Mouse (Mus musculus): Measurements from ENCODE around the gene 4931406C07Rik. TPM values are rescaled to one million over a fixed set of nuclear protein-coding genes. Genes with fewer than 3 reads are reported as not detected.

4931406C07Rik gene
- polyA plus RNA-seq, 1 experiment from 2014 or later = 8.4 TPM

- Histone ChIP-seq H3K9me3 (no peaks in the 10 kb centered on the region), H3K27ac (no peak overlapping the region), H3K4me3 (replicated peaks) (no peak overlapping the region), H3K4me1 (replicated peaks) (no peaks in the 10 kb centered on the region), H3K36me3 (peaks cover 11% of the 10 kb centered on the region), H3K9ac (replicated peaks) (no peak overlapping the region), H3K27me3 (no peaks in the 10 kb centered on the region), H3K4me2 (no peak overlapping the region)
- 76% methylated on average over 3 of the region's 3 CpGs for WGBS
- no peak for ATAC-seq (ENCODE audit: insufficient number of reproducible peaks, insufficient read depth, low FRiP score, low TSS enrichment, low read depth)
Observed at GRCm38 (mm10) chr9:15256214-15256613, 50.0 kb downstream of the 4931406C07Rik start.

DNA sequence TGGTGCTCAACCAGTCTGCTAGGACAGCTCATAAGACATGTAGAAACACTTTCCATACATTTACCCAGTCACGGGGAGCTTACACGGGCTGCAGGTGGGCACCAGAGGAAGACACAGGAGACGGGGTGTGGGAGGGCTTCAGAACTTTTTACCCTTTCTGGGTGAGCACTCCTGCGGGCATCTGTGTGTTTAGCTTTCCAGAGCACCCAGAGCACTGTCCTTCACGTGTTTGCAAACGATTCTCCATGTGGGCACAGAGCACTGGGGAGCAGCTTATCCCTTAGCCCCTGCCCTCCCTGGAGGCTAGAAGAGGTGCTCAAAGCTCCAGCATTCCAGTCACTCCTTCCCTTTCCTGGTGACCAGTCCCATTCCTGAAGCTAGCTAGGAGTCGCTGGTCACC, 51.7 kb downstream of the 4931406C07Rik start:
- no peaks in the 10 kb centered on the region for H3K9me3 ChIP-seq
- ATAC-seq (ENCODE audit: insufficient number of reproducible peaks, insufficient read depth, low FRiP score, low TSS enrichment, low read depth) = no peak
- WGBS = 81% methylated on average over 7 of the region's 7 CpGs
- no peak overlapping the region for H3K27ac ChIP-seq
- no peaks in the 10 kb centered on the region for H3K36me3 ChIP-seq
- H3K4me2 ChIP-seq = no peak overlapping the region
- no peak overlapping the region for H3K9ac ChIP-seq (replicated peaks)
- no peaks in the 10 kb centered on the region for H3K4me1 ChIP-seq (replicated peaks)
- H3K4me3 ChIP-seq (replicated peaks) = no peak overlapping the region
- H3K27me3 ChIP-seq = no peaks in the 10 kb centered on the region

DNA sequence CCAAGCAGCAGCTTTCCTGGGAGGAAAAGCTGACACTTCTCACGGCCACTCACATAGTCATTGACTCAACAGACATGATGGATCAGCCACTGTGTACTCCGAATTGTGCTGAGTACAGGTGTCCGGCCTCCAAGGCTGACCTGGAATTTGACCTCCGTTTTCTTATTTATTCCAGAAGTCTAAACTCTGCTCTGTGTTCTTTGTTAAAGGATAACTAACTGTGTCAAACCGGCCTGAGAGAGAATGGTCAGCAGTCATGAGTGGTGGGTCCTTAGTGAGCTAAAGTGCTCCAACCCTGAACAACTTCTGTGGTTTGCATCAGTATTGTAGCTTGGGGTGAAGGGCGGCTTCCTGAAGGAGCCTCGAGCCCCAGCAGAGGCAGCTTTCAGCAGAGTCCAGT, 54.1 kb downstream of the 4931406C07Rik start:
- no peak overlapping the region for H3K9ac ChIP-seq (replicated peaks)
- H3K4me2 ChIP-seq = no peak overlapping the region
- no peaks in the 10 kb centered on the region for H3K4me1 ChIP-seq (replicated peaks)
- no peak overlapping the region for H3K27ac ChIP-seq
- no peaks in the 10 kb centered on the region for H3K27me3 ChIP-seq
- H3K36me3 ChIP-seq = no peaks in the 10 kb centered on the region
- WGBS = 80% methylated on average over 7 of the region's 7 CpGs
- ATAC-seq (ENCODE audit: insufficient number of reproducible peaks, insufficient read depth, low FRiP score, low TSS enrichment, low read depth) = no peak
- no peak overlapping the region for H3K4me3 ChIP-seq (replicated peaks)
- H3K9me3 ChIP-seq = 0 out of 2 replicates have a peak, but pooled peaks cover 7% of the 10 kb centered on the region

GRCm38 (mm10) chr9:15250376-15250775, 55.9 kb downstream of the 4931406C07Rik start:
- H3K4me3 ChIP-seq (replicated peaks) = no peak overlapping the region
- ATAC-seq (ENCODE audit: insufficient number of reproducible peaks, insufficient read depth, low FRiP score, low TSS enrichment, low read depth) = no peak
- H3K4me2 ChIP-seq = no peak overlapping the region
- no peak overlapping the region for H3K27ac ChIP-seq
- 0 out of 2 replicates have a peak, but pooled peaks cover 7% of the 10 kb centered on the region for H3K9me3 ChIP-seq
- WGBS = 79% methylated on average over 7 of the region's 7 CpGs
- H3K36me3 ChIP-seq = no peaks in the 10 kb centered on the region
- 0 out of 2 replicates have a peak, but pooled peaks cover 2% of the 10 kb centered on the region for H3K4me1 ChIP-seq (replicated peaks)
- no peaks in the 10 kb centered on the region for H3K27me3 ChIP-seq
- no peak overlapping the region for H3K9ac ChIP-seq (replicated peaks)

DNA sequence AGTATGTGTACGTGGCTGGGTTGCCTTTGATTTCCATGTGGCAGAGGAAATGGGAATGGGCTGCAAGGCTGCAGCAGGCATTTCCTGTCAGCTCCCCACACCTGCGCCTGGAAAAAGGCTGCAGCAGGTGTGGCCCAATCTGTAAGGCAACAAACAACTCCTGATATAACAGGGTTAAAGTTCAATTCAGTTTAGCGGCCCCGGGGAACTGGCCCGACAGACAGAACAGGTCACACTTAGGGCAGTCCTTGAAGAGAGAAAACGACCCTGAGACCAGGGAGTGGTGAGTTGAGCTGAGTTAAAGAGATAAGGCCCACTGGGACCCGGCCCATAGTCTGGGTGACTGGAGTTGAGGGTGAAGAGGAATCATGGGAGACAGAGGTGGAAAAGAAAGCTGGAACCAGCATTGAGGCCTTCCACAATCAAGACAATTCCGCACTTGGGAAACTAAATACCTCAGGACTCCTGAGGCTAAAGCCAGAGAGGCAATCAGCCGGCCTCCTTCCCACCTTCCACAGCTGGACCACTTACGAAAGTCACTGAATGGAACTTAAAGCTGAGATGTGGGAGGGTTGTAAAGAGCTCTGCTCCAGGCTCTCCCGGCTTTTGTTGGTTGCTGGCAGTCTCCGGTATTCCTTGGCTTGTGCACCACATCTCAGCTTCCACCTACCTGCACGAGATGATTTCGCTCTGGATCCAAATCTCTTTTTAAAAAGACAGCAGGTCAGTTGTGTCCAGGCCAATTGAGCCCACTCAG, 60.8 kb downstream of the 4931406C07Rik start:
- H3K9me3 ChIP-seq = 0 out of 2 replicates have a peak, but pooled peaks cover 7% of the 10 kb centered on the region
- H3K9ac ChIP-seq (replicated peaks) = no peak overlapping the region
- no peak overlapping the region for H3K27ac ChIP-seq
- no peak overlapping the region for H3K4me3 ChIP-seq (replicated peaks)
- 54% methylated on average over 14 of the region's 14 CpGs for WGBS
- H3K4me2 ChIP-seq = no peak overlapping the region
- H3K27me3 ChIP-seq = peaks cover 3% of the 10 kb centered on the region
- no peak for ATAC-seq (ENCODE audit: insufficient number of reproducible peaks, insufficient read depth, low FRiP score, low TSS enrichment, low read depth)
- H3K4me1 ChIP-seq (replicated peaks) = peaks cover 8% of the 10 kb centered on the region; the same call in 1 of the 2 replicates
- H3K36me3 ChIP-seq = no peaks in the 10 kb centered on the region

GRCm38 (mm10) chr9:15242130-15242529, 64.1 kb downstream of the 4931406C07Rik start:
- H3K9me3 ChIP-seq = no peaks in the 10 kb centered on the region
- no peak overlapping the region for H3K27ac ChIP-seq
- no peaks in the 10 kb centered on the region for H3K36me3 ChIP-seq
- H3K4me1 ChIP-seq (replicated peaks) = peaks cover 18% of the 10 kb centered on the region
- peaks cover 31% of the 10 kb centered on the region for H3K27me3 ChIP-seq
- no peak for ATAC-seq (ENCODE audit: insufficient number of reproducible peaks, insufficient read depth, low FRiP score, low TSS enrichment, low read depth)
- H3K9ac ChIP-seq (replicated peaks) = no peak overlapping the region
- no peak overlapping the region for H3K4me3 ChIP-seq (replicated peaks)
- 91% methylated on average over 1 of the region's 1 CpGs for WGBS
- H3K4me2 ChIP-seq = no peak overlapping the region

DNA sequence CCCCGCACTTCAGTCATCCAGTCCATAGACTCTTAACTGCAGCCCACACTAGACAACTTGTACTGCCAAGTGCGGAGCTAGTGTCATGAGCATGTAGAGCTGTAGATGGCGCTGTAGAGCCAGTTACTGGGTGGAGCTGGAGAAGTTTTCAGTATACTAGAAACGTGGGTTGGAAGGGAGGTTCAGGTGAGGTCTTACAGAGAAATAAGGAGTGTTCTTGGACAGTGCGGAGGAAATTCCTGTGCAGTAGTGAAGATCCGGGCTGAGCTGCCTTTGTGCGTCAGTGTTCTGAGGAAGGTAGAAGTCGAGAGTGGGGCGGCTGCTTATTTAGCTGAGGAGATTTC, 64.7 kb downstream of the 4931406C07Rik start:
- H3K4me1 ChIP-seq (replicated peaks) = peaks cover 18% of the 10 kb centered on the region
- H3K36me3 ChIP-seq = no peaks in the 10 kb centered on the region
- H3K9me3 ChIP-seq = no peaks in the 10 kb centered on the region
- H3K27ac ChIP-seq = no peak overlapping the region
- peaks cover 31% of the 10 kb centered on the region for H3K27me3 ChIP-seq
- no peak overlapping the region for H3K4me3 ChIP-seq (replicated peaks)
- H3K4me2 ChIP-seq = no peak overlapping the region
- H3K9ac ChIP-seq (replicated peaks) = no peak overlapping the region
- ATAC-seq (ENCODE audit: insufficient number of reproducible peaks, insufficient read depth, low FRiP score, low TSS enrichment, low read depth) = no peak
- WGBS = 45% methylated on average over 9 of the region's 9 CpGs

DNA sequence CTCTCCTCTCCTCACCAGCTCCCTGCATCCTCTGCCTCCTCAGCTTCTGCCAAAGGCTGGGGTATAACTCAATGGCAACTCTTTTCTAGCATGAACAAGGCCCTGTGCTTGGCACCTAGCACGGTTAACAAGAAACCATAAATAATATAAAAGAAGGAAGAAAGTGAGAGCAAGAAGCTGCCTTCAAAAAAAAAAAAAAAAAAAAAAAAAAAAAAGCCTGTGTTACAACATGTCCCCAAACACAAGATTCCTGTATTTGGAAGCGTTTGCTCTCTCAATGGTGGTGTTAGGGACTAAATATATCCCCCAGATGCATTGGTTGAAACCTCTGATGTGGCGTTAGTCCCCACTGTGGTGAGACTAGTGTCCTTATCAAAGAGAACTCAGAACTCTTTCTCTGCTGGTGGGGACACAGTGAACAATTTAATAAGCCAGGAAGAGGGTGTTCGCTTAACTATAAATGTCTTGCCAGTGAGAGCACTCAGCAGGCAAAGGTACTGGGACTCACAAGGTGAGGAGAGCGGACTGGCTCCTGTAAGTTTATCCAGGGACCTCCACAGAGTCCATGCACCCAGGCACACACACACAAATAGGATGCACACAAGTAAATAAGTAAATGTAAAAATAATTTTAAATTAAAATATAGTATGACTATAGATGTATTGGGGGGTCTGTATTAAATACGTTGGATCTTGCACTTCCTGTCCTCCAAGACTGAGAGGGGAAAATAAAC, 65.2 kb downstream of the 4931406C07Rik start:
- H3K36me3 ChIP-seq = no peaks in the 10 kb centered on the region
- no peak overlapping the region for H3K27ac ChIP-seq
- H3K9me3 ChIP-seq = no peaks in the 10 kb centered on the region
- H3K4me2 ChIP-seq = no peak overlapping the region
- H3K4me3 ChIP-seq (replicated peaks) = no peak overlapping the region
- peaks cover 18% of the 10 kb centered on the region for H3K4me1 ChIP-seq (replicated peaks)
- no peak overlapping the region for H3K9ac ChIP-seq (replicated peaks)
- no peak for ATAC-seq (ENCODE audit: insufficient number of reproducible peaks, insufficient read depth, low FRiP score, low TSS enrichment, low read depth)
- peaks cover 31% of the 10 kb centered on the region for H3K27me3 ChIP-seq
- WGBS = 66% methylated on average over 6 of the region's 6 CpGs

GRCm38 (mm10) chr9:15240006-15240405, 66.2 kb downstream of the 4931406C07Rik start:
- peaks cover 31% of the 10 kb centered on the region for H3K27me3 ChIP-seq
- H3K4me2 ChIP-seq = no peak overlapping the region
- 87% methylated on average over 6 of the region's 6 CpGs for WGBS
- peaks cover 12% of the 10 kb centered on the region for H3K4me1 ChIP-seq (replicated peaks)
- H3K27ac ChIP-seq = no peak overlapping the region
- no peak overlapping the region for H3K4me3 ChIP-seq (replicated peaks)
- H3K9me3 ChIP-seq = no peaks in the 10 kb centered on the region
- no peak overlapping the region for H3K9ac ChIP-seq (replicated peaks)
- no peak for ATAC-seq (ENCODE audit: insufficient number of reproducible peaks, insufficient read depth, low FRiP score, low TSS enrichment, low read depth)
- H3K36me3 ChIP-seq = no peaks in the 10 kb centered on the region

- peak within 1 kb of the TSS; percentile 59 for H3K9ac ChIP-seq (replicated peaks)
- H3K36me3 ChIP-seq = no peaks in the 10 kb centered on the region
- 6% methylated on average over 35 of the region's 35 CpGs for WGBS
- peak; percentile 81 for ATAC-seq (ENCODE audit: insufficient number of reproducible peaks, insufficient read depth, low FRiP score, low TSS enrichment, low read depth)
- no peaks in the 10 kb centered on the region for H3K9me3 ChIP-seq
- peak within 1 kb of the TSS; percentile 45 for H3K4me3 ChIP-seq (replicated peaks)
- H3K4me1 ChIP-seq (replicated peaks) = peaks cover 10% of the 10 kb centered on the region
- H3K27me3 ChIP-seq = peaks cover 31% of the 10 kb centered on the region
- H3K4me2 ChIP-seq = peak within 1 kb of the TSS; percentile 80
- no peak within 1 kb of the TSS for H3K27ac ChIP-seq
Observed at GRCm38 (mm10) chr9:15239042-15239925, 67.0 kb downstream of the 4931406C07Rik start, which contains the start of gene Vstm5. TSS of gene Vstm5 (plus strand) at chr9:15239045.

Data from limb, embryonic 12.5 days (tissue).